Mouse (Mus musculus): Measurements from ENCODE around the gene Gm14214. TPM values are rescaled to one million over a fixed set of nuclear protein-coding genes. Genes with fewer than 3 reads are reported as not detected.

The Gm14214 gene
- polyA plus RNA-seq, 1 experiment from 2014 or later, result not detected

DNA sequence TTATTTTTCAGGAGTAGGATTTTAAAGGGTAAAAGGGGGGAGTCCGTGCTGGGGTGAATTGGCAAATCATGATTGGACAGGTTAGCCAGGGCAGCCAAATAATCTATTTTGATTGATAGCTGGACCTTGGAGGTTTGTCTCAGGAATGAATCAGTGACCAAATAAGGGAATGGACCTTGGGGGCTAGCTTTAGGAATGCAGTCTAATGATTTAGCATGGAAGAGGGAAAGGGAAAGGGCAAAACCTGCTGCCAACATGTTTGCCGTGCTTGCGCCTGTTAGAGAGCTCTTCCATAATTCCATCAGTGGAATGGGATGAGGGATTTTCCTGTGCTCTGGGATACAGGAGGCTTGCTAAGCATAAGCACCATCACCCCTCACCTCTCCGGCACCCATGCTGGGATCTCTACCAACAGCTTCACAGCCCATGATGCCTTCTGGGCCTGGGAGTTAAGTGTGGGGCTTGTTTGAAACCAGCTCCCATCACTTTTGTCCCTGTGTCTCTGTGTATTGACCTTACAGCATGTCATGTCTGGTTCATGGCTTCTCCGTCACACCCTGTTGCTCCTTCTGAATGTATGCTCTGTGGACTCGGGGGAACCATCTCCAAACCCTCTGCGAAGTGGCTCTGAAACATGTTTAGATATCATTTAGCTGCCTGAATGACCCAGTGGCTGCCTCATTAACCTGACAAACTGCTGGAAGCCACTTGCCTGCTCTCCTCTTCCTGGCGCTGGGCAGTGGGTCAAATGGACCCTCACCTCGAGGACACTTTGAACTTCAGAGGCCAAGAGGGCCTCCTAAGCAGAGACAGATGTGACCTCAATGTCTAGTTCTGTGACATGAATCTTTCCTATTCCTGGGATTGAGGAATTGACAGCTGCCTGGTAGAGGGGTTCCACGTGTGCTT is 26.7 kb downstream of the Gm14214 start:
- WGBS, result 70% methylated on average over 10 of the region's 10 CpGs
- Histone ChIP-seq H3K4me2 (replicated peaks) (no peak overlapping the region), H3K36me3 (no peaks in the 10 kb centered on the region), H3K4me1 (0 out of 2 replicates have a peak, but pooled peaks cover 3% of the 10 kb centered on the region), H3K4me3 (no peak overlapping the region), H3K9ac (no peak overlapping the region), H3K27me3 (replicated peaks) (no peaks in the 10 kb centered on the region), H3K9me3 (no peaks in the 10 kb centered on the region), H3K27ac (no peak overlapping the region)
- no peak for ATAC-seq (ENCODE audit: low FRiP score, low read depth)

- 92% methylated on average over 5 of the region's 5 CpGs for WGBS
- H3K9ac ChIP-seq, result no peak overlapping the region
- peaks cover 13% of the 10 kb centered on the region for H3K4me1 ChIP-seq
- ATAC-seq (ENCODE audit: low FRiP score, low read depth), result no peak
- no peak overlapping the region for H3K4me2 ChIP-seq (replicated peaks)
- H3K36me3 ChIP-seq, result no peaks in the 10 kb centered on the region
- no peaks in the 10 kb centered on the region for H3K27me3 ChIP-seq (replicated peaks)
- H3K27ac ChIP-seq, result no peak overlapping the region
- no peak overlapping the region for H3K4me3 ChIP-seq
- H3K9me3 ChIP-seq, result no peaks in the 10 kb centered on the region
These were observed 31.2 kb downstream of the Gm14214 start for GRCm38 (mm10) chr2:154738621-154739020.

- Histone ChIP-seq H3K4me3 (no peak overlapping the region), H3K9me3 (no peaks in the 10 kb centered on the region), H3K9ac (no peak overlapping the region), H3K36me3 (no peaks in the 10 kb centered on the region), H3K4me1 (peaks cover 10% of the 10 kb centered on the region), H3K4me2 (replicated peaks) (no peak overlapping the region), H3K27me3 (replicated peaks) (no peaks in the 10 kb centered on the region), H3K27ac (no peak overlapping the region)
- no peak for ATAC-seq (ENCODE audit: low FRiP score, low read depth)
- WGBS, result 85% methylated on average over 7 of the region's 7 CpGs
These were observed 33.8 kb downstream of the Gm14214 start for GRCm38 (mm10) chr2:154735986-154736385.

DNA sequence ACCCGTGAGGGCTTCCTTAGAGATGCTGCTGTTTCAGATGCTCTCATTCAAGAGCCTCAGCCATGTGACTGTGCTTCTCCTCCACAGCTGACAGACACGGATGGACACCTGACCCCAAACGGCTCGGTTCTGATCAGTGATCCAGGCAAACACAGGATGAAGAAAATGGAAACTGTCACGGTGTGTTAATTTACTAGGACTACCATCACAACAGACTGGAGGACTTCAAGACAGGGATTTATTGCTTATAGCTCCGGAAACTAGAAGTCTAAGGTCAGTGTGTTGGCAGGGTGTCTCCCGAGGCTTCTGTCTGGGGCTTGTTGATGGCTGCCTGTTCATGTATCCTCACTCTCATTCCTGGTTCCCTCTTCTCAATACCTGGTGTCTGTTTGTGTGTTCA is 34.4 kb downstream of the Gm14214 start:
- Histone ChIP-seq H3K4me3 (no peak overlapping the region), H3K4me1 (peaks cover 10% of the 10 kb centered on the region)
- no peak for ATAC-seq (ENCODE audit: low FRiP score, low read depth)

GRCm38 (mm10) chr2:154734977-154735376 is 34.9 kb downstream of the Gm14214 start:
- Histone ChIP-seq H3K4me2 (replicated peaks) (no peak overlapping the region), H3K36me3 (no peaks in the 10 kb centered on the region), H3K4me1 (peaks cover 10% of the 10 kb centered on the region), H3K27me3 (replicated peaks) (no peaks in the 10 kb centered on the region), H3K4me3 (no peak overlapping the region), H3K9ac (no peak overlapping the region), H3K9me3 (no peaks in the 10 kb centered on the region), H3K27ac (no peak overlapping the region)
- 58% methylated on average over 9 of the region's 9 CpGs for WGBS
- no peak for ATAC-seq (ENCODE audit: low FRiP score, low read depth)

More for the DNA sequence above, 34.4 kb downstream of the Gm14214 start:
- Histone ChIP-seq H3K4me2 (replicated peaks) (no peak overlapping the region), H3K9me3 (no peaks in the 10 kb centered on the region), H3K27ac (no peak overlapping the region), H3K36me3 (no peaks in the 10 kb centered on the region), H3K27me3 (replicated peaks) (no peaks in the 10 kb centered on the region), H3K9ac (no peak overlapping the region)
- WGBS, result 41% methylated on average over 7 of the region's 7 CpGs

DNA sequence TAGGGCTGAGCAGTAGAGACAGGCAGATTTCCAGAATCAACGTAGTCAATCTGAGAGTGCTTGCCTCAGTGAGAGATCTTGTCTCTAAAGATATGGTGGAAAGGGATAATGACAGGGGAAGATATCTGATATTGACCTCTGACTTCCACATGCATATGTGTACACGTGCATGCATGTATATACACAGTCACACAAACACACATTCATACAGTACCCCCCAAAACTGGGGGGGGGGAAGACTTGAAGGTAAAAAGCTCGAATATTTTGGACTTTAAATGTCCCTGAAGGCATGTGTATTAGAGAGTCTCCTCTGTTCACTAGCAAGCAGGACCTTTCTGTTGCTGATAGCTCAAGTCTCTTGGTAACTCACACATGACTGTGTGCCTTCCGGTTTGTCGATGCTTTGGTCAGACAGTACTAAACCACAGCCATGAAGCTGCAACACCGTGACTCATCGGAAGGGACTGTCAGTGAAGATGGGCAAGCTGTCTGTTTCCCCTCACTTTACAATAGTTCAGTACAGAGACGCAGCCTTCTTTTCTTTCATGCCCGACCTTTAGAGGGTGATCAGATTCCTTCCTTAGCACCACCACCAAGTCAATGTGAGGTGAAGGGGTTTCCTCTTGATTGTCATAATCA is 37.2 kb downstream of the Gm14214 start:
- ATAC-seq (ENCODE audit: low FRiP score, low read depth), result no peak
- Histone ChIP-seq H3K9ac (no peak overlapping the region), H3K36me3 (no peaks in the 10 kb centered on the region), H3K27me3 (replicated peaks) (no peaks in the 10 kb centered on the region), H3K27ac (no peak overlapping the region), H3K4me2 (replicated peaks) (no peak overlapping the region), H3K4me3 (no peak overlapping the region), H3K4me1 (peaks cover 10% of the 10 kb centered on the region), H3K9me3 (no peaks in the 10 kb centered on the region)
- 81% methylated on average over 9 of the region's 9 CpGs for WGBS

- WGBS, result 76% methylated on average over 2 of the region's 2 CpGs
- no peaks in the 10 kb centered on the region for H3K27me3 ChIP-seq (replicated peaks)
- no peaks in the 10 kb centered on the region for H3K9me3 ChIP-seq
- H3K36me3 ChIP-seq, result no peaks in the 10 kb centered on the region
- H3K4me1 ChIP-seq, result peaks cover 10% of the 10 kb centered on the region
- no peak overlapping the region for H3K27ac ChIP-seq
- H3K4me3 ChIP-seq, result no peak overlapping the region
- H3K4me2 ChIP-seq (replicated peaks), result no peak overlapping the region
- no peak for ATAC-seq (ENCODE audit: low FRiP score, low read depth)
- H3K9ac ChIP-seq, result no peak overlapping the region
These were observed 37.9 kb downstream of the Gm14214 start for GRCm38 (mm10) chr2:154731916-154732315.

DNA sequence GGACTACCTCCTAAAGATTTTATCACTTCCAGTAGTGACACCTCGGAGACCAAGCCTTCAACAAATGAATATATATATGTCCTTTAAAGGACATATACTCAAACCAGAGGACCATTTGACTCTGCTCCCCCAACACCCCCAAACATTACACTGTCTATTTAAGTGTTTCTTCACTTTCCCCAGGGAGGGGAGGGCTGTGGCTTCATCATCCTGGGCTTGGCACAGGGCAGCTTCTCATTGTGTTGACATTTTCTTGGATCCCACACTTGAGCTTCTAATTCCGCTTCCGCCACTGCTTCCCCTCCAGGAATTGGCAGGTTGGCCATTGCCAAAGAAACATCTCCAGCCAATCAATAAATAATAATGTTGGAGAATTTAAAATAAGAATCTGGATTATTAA is 39.0 kb downstream of the Gm14214 start:
- H3K4me3 ChIP-seq, result no peak overlapping the region
- H3K4me1 ChIP-seq, result peaks cover 8% of the 10 kb centered on the region
- ATAC-seq (ENCODE audit: low FRiP score, low read depth), result no peak
- no peak overlapping the region for H3K9ac ChIP-seq
- H3K4me2 ChIP-seq (replicated peaks), result no peak overlapping the region
- H3K27ac ChIP-seq, result no peak overlapping the region
- H3K27me3 ChIP-seq (replicated peaks), result no peaks in the 10 kb centered on the region
- no peaks in the 10 kb centered on the region for H3K9me3 ChIP-seq
- H3K36me3 ChIP-seq, result no peaks in the 10 kb centered on the region
- WGBS, result 83% methylated on average over 3 of the region's 3 CpGs

GRCm38 (mm10) chr2:154729737-154730136 is 40.1 kb downstream of the Gm14214 start:
- H3K27me3 ChIP-seq (replicated peaks), result no peaks in the 10 kb centered on the region
- WGBS, result 55% methylated on average over 3 of the region's 3 CpGs
- no peak for ATAC-seq (ENCODE audit: low FRiP score, low read depth)
- H3K4me1 ChIP-seq, result 0 out of 2 replicates have a peak, but pooled peaks cover 3% of the 10 kb centered on the region
- no peaks in the 10 kb centered on the region for H3K36me3 ChIP-seq
- H3K9me3 ChIP-seq, result no peaks in the 10 kb centered on the region
- no peak overlapping the region for H3K9ac ChIP-seq
- H3K4me3 ChIP-seq, result no peak overlapping the region
- H3K4me2 ChIP-seq (replicated peaks), result no peak overlapping the region
- no peak overlapping the region for H3K27ac ChIP-seq

DNA sequence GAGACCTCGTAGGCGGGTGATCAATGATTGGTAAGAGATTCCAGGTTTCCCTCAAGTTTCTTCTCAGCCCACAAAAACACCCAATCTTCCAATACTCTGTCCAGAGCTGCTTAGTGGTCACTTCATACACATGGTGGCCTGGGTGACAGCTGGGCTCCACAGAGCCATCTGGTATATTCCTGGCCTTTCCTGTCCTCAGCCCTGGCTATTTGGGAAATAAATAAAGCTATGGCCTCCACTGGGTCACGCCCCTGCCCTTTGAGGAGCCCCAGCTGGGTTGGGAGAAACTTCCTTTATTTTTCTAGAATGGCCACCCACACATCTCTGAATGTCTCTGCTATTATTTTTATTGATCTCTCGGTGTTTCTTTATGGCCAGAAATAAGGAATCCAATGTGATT is 46.4 kb downstream of the Gm14214 start:
- Histone ChIP-seq H3K27ac (no peak overlapping the region), H3K4me2 (replicated peaks) (no peak overlapping the region), H3K9me3 (no peaks in the 10 kb centered on the region), H3K36me3 (no peaks in the 10 kb centered on the region), H3K27me3 (replicated peaks) (no peaks in the 10 kb centered on the region), H3K4me1 (0 out of 2 replicates have a peak, but pooled peaks cover 3% of the 10 kb centered on the region), H3K4me3 (no peak overlapping the region), H3K9ac (no peak overlapping the region)
- 70% methylated on average over 4 of the region's 4 CpGs for WGBS
- no peak for ATAC-seq (ENCODE audit: low FRiP score, low read depth)

GRCm38 (mm10) chr2:154720315-154720714 is 49.5 kb downstream of the Gm14214 start:
- Histone ChIP-seq H3K9me3 (no peaks in the 10 kb centered on the region), H3K9ac (no peak overlapping the region), H3K4me3 (no peak overlapping the region), H3K27me3 (replicated peaks) (no peaks in the 10 kb centered on the region), H3K36me3 (no peaks in the 10 kb centered on the region), H3K27ac (no peak overlapping the region), H3K4me2 (replicated peaks) (no peak overlapping the region), H3K4me1 (no peaks in the 10 kb centered on the region)
- ATAC-seq (ENCODE audit: low FRiP score, low read depth), result no peak
- WGBS, result 93% methylated on average over 2 of the region's 2 CpGs
